Mouse (Mus musculus) liver, embryonic 16.5 days (tissue): Measurements from ENCODE around the gene Olfr323. TPM values are rescaled to one million over a fixed set of nuclear protein-coding genes. Genes with fewer than 3 reads are reported as not detected.

Experiments used
- ATAC-seq: fragments of 200-750 bp; cut with Nextera tagmentation; 2 replicates; pipeline ENCODE4 v1.8.0; 2017; ENCODE audit warnings: low read depth, mild to moderate bottlenecking, moderate number of reproducible peaks, moderate library complexity
- H3K27ac ChIP-seq: fragments of 300-500 bp; sonication (generic); 2 replicates; pipeline ENCODE4 v1.5.1; 2014; ENCODE audit warnings: mild to moderate bottlenecking, low read length
- H3K27me3 ChIP-seq: fragments of 300-500 bp; sonication (generic); 2 replicates; pipeline ENCODE4 v1.6.1; 2014; ENCODE audit warnings: low read depth, low read length, mixed read lengths; ENCODE audit not compliant: control insufficient read depth, insufficient read depth
- H3K36me3 ChIP-seq: fragments of 300-500 bp; sonication (generic); 2 replicates; pipeline ENCODE4 v1.6.1; 2014; ENCODE audit warnings: mild to moderate bottlenecking; ENCODE audit not compliant: control insufficient read depth, insufficient read depth
- H3K4me1 ChIP-seq: fragments of 300-500 bp; sonication (generic); 2 replicates; pipeline ENCODE4 v1.6.1; 2014; ENCODE audit warnings: low read depth, low read length, mixed read lengths; ENCODE audit not compliant: control insufficient read depth
- H3K4me2 ChIP-seq: fragments of 300-500 bp; sonication (generic); 2 replicates; pipeline ENCODE4 v1.6.1; 2014; ENCODE audit warnings: low read depth, low read length, mixed read lengths
- H3K4me3 ChIP-seq: fragments of 300-500 bp; sonication (generic); 2 replicates; pipeline ENCODE4 v1.5.1; 2014; ENCODE audit warnings: low read depth, mild to moderate bottlenecking, low read length
- H3K9ac ChIP-seq: fragments of 300-500 bp; sonication (generic); 2 replicates; pipeline ENCODE4 v1.6.1; 2014; ENCODE audit warnings: low read depth, low read length
- H3K9me3 ChIP-seq: fragments of 300-500 bp; sonication (generic); replicated peaks from 2 replicates; pipeline ENCODE4 v1.6.1; 2016; ENCODE audit warnings: low read length; ENCODE audit not compliant: control insufficient read depth
- WGBS: fragments of 180-500 bp; shearing (Covaris S2); extraction: QIAGEN DNeasy Blood & Tissue Kit; methylation state at CpG from one replicate; pipeline ENCODE4 v1.1.7; 2014; ENCODE audit not compliant: insufficient replicate concordance; 5-methylcytosine and 5-hydroxymethylcytosine counted together
- polyA plus RNA-seq: library from polyadenylated mRNA; unstranded; fragments of >200 nt; fragmentation: Nextera tagmentation; extraction: Ambion mirVana; gene quantifications from 2 replicates; pipeline ENCODE4 v1.2.1, GENCODE M21; 2015

Gene Olfr323
- polyA plus RNA-seq, 1 experiment from 2014 or later, result not detected

DNA sequence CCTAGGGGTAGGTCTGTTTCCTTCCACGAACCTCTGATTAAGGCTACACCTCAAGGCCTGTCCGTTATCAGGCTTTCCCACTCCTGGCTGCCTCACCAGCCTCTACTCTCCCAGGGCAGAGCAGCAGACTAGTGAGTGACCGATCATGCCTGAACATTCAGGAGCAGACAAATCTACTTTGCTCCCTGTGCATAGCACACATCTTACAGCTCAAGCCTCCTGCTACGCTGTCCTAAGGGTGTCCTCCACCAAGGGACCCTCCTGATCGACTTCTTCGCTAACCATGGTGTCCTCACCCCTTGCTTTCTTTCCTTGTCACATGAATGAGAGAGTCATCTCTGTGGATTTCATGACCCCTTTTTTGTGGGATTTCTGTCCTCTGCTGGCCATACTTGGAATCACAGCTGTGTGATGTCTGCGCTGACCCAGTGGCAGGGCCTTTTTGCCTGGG is 42.4 kb downstream of the Olfr323 start:
- Histone ChIP-seq H3K4me3 (peak overlapping the region; percentile 33), H3K4me1 (peaks cover 19% of the 10 kb centered on the region), H3K36me3 (no peaks in the 10 kb centered on the region), H3K9me3 (no peaks in the 10 kb centered on the region), H3K27ac (peak overlapping the region; percentile 92), H3K9ac (peak overlapping the region; percentile 47), H3K4me2 (peak overlapping the region; percentile 59), H3K27me3 (no peaks in the 10 kb centered on the region)
- peak; percentile 100 for ATAC-seq
- WGBS, result 21% methylated on average over 7 of the region's 7 CpGs

DNA sequence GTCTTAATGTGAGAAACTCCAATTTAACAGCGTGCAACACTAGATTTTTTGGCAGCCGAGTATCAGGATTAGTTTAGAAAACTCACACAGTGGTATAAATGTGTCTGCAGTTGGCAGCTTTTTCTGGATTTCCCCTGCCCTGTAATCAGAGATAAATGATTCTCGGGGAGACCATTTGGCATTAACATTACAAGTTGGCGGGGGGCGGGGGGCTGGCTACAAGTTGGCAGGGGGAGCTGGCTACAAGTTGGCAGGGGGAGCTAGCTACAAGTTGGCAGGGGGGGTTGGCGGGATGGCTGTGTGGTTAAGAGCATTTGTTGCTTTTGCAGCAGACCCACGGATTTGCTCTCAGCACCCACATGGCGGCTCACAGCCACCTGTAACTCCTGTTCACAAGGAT is 51.7 kb downstream of the Olfr323 start:
- WGBS, result 55% methylated on average over 8 of the region's 8 CpGs
- no peaks in the 10 kb centered on the region for H3K4me1 ChIP-seq
- no peak overlapping the region for H3K4me2 ChIP-seq
- H3K9ac ChIP-seq, result no peak overlapping the region
- H3K4me3 ChIP-seq, result no peak overlapping the region
- H3K36me3 ChIP-seq, result no peaks in the 10 kb centered on the region
- no peaks in the 10 kb centered on the region for H3K27me3 ChIP-seq
- H3K27ac ChIP-seq, result no peak overlapping the region
- no peaks in the 10 kb centered on the region for H3K9me3 ChIP-seq
- ATAC-seq, result no peak

DNA sequence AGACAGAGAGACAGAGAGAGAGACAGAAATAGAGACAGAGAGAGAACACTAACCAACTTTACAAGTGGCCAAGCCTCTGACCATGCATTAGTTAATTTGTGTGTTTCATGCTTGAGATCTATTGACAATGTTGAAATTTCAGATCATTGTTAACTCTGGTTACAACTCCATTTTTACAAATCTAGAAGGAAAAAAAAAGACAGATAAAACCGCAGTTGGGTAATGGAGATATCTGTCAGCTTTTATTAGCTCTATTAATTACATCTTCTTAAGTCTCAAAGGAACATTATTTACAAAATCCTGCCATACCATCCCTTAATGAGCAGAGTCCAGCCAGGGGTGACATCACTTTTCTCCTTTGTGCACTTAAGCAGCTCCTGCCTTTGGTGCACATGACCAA is 52.9 kb downstream of the Olfr323 start, which contains the start of gene Olfr325:
Gene Olfr325 (plus strand): TSS at position 301 of the 400 bp plus-strand sequence.
- Histone ChIP-seq H3K4me1 (no peaks in the 10 kb centered on the region), H3K4me3 (no peak within 1 kb of the TSS), H3K36me3 (no peaks in the 10 kb centered on the region), H3K9me3 (no peaks in the 10 kb centered on the region), H3K4me2 (no peak within 1 kb of the TSS), H3K27me3 (no peaks in the 10 kb centered on the region), H3K27ac (no peak within 1 kb of the TSS), H3K9ac (no peak within 1 kb of the TSS)
- no peak for ATAC-seq
- WGBS, result 62% methylated on average over 1 of the region's 1 CpGs

Other genes with a start within 250 kb of the Olfr323 start
- gene 1810065E05Rik, start 209.4 kb downstream of the Olfr323 start, polyA plus RNA-seq, result not detected in 2 replicates
- not detected in 2 replicates for gene Gm12253, start 197.9 kb downstream of the Olfr323 start, polyA plus RNA-seq
- gene Lypd9, start 177.6 kb downstream of the Olfr323 start, polyA plus RNA-seq, result not detected in 2 replicates
- not detected in 2 replicates for gene Olfr30, start 168.2 kb downstream of the Olfr323 start, polyA plus RNA-seq
- gene Olfr332, start 137.9 kb downstream of the Olfr323 start, polyA plus RNA-seq, result not detected in 2 replicates
- not detected in 2 replicates for gene Olfr331, start 127.9 kb downstream of the Olfr323 start, polyA plus RNA-seq
- not detected in 2 replicates for gene Olfr330, start 95.7 kb downstream of the Olfr323 start, polyA plus RNA-seq
- not detected in 2 replicates for gene Olfr329-ps, start 84.1 kb downstream of the Olfr323 start, polyA plus RNA-seq
- gene Olfr328, start 74.9 kb downstream of the Olfr323 start, polyA plus RNA-seq, result not detected in 2 replicates
- gene Olfr224, start 59.9 kb downstream of the Olfr323 start, polyA plus RNA-seq, result not detected in 2 replicates
- not detected in 2 replicates for gene Olfr325, start 52.8 kb downstream of the Olfr323 start, polyA plus RNA-seq
- gene Olfr324, start 35.4 kb downstream of the Olfr323 start, polyA plus RNA-seq, result not detected in 2 replicates
- gene 2210407C18Rik, start 14.4 kb downstream of the Olfr323 start, polyA plus RNA-seq, result not detected in 2 replicates
- gene Trim58, start 10.0 kb upstream of the Olfr323 start, polyA plus RNA-seq, result 12.7 and 15.7 TPM in 2 replicates
- 0.08 TPM in 1 of 2 replicates, not detected in the other for gene Olfr322, start 28.3 kb upstream of the Olfr323 start, polyA plus RNA-seq
- gene Olfr320, start 50.6 kb upstream of the Olfr323 start, polyA plus RNA-seq, result not detected in 2 replicates
- not detected in 2 replicates for gene Olfr319, start 68.7 kb upstream of the Olfr323 start, polyA plus RNA-seq
- gene Olfr318, start 93.5 kb upstream of the Olfr323 start, polyA plus RNA-seq, result not detected in 2 replicates
- not detected in 2 replicates for gene Olfr317, start 108.7 kb upstream of the Olfr323 start, polyA plus RNA-seq
- gene Olfr316, start 122.2 kb upstream of the Olfr323 start, polyA plus RNA-seq, result not detected in 2 replicates
- gene Olfr315, start 142.7 kb upstream of the Olfr323 start, polyA plus RNA-seq, result not detected in 2 replicates
- gene Olfr314, start 152.5 kb upstream of the Olfr323 start, polyA plus RNA-seq, result not detected in 2 replicates
- 0.17 TPM in 1 of 2 replicates, not detected in the other for gene Fam183b, start 171.5 kb upstream of the Olfr323 start, polyA plus RNA-seq
- not detected in 2 replicates for gene Olfr313, start 184.5 kb upstream of the Olfr323 start, polyA plus RNA-seq
- gene Olfr312, start 198.7 kb upstream of the Olfr323 start, polyA plus RNA-seq, result not detected in 2 replicates
- gene Olfr311, start 208.8 kb upstream of the Olfr323 start, polyA plus RNA-seq, result not detected in 2 replicates
- gene Gm12258, start 216.7 kb upstream of the Olfr323 start, polyA plus RNA-seq, result 1.5 and 2.3 TPM in 2 replicates
- 2.2 and 2.3 TPM in 2 replicates for gene 2810021J22Rik, start 236.7 kb upstream of the Olfr323 start, polyA plus RNA-seq